Mouse (Mus musculus) olfactory bulb, adult 2 months (tissue): Measurements from ENCODE around the gene Wiz.

Experiments used
- CTCF ChIP-seq: fragments of 200-500 bp; IDR thresholded peaks from 2 replicates; pipeline ENCODE4 v1.5.1; 2012; ENCODE audit warnings: low read depth, mild to moderate bottlenecking, low read length, moderate library complexity; ENCODE audit not compliant: insufficient read depth
- POLR2A ChIP-seq: fragments of 200-500 bp; IDR thresholded peaks from 2 replicates; pipeline ENCODE4 v1.6.1; 2012; ENCODE audit warnings: mild to moderate bottlenecking, low read depth, low read length, moderate library complexity; ENCODE audit not compliant: insufficient read depth

- TF ChIP-seq CTCF (no peak), POLR2A (no peak)
Observed at GRCm38 (mm10) chr17:32376475-32376874, 12.8 kb downstream of the Wiz start.
